Mouse (Mus musculus) left cerebral cortex, postnatal 25 days (tissue): ENCODE results near the gene Rhox4f. TPM values are rescaled to one million over a fixed set of nuclear protein-coding genes. Genes with fewer than 3 reads are reported as not detected.
"Not testable (repeated sequence)": the region's sequence is repeated elsewhere in the genome, so short reads cannot be mapped to it uniquely, and the experiment has no call there.

Experiments
- DNase-seq, 2 experiments: peaks; one replicate each; pipeline ENCODE4 v3.0.0; 2022; ENCODE audit warnings: low spot score in 2 of 2, mixed read lengths in 1 of 2
- intact Hi-C: fragments of 180-260 bp; cut with DNase I; formaldehyde crosslinking; loops from one replicate; pipeline ENCODE4 v1.15.1; 2025
- total RNA-seq, 2 experiments: library from RNA; stranded (reverse); gene quantifications; 2 replicates each; pipeline ENCODE4 v1.2.3; 2021

Rhox4f gene
- total RNA-seq: not detected

DNA sequence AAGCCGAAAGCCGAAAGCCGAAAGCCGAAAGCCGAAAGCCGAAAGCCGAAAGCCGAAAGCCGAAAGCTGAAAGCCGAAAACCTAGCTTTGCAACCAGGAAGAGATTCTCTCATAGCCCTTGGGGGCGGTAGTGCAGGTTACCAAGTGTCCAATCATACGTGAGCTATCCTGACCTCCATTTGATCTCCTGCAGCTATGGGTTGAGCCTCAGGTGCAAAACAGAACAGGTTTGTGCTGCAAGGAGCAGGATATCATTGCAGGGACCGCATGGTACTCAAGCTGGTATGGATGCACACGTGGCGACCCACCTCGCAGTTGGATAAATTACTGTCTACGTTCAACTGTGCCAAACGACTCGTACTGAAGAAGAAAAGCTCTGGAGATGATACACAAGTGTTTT lies at the start of gene Rhox4f:
Gene Rhox4f (minus strand): TSS at position 101 of the 400 bp plus-strand sequence.
- DNase-seq, intact Hi-C loops: not testable (repeated sequence)

DNA sequence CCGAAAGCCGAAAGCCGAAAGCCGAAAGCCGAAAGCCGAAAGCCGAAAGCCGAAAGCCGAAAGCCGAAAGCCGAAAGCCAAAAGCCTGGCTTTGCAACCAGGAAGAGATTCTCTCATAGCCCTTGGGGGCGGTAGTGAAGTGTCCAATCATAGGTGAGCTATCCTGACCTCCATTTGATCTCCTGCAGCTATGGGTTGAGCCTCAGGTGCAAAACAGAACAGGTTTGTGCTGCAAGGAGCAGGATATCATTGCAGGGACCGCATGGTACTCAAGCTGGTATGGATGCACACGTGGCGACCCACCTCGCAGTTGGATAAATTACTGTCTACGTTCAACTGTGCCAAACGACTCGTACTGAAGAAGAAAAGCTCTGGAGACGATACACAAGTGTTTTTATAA lies 43.7 kb upstream of the Rhox4f start, which contains the start of gene Rhox4g:
Gene Rhox4g (minus strand): TSS at position 101 of the 400 bp plus-strand sequence.
- intact Hi-C loops, DNase-seq: not testable (repeated sequence)

DNA sequence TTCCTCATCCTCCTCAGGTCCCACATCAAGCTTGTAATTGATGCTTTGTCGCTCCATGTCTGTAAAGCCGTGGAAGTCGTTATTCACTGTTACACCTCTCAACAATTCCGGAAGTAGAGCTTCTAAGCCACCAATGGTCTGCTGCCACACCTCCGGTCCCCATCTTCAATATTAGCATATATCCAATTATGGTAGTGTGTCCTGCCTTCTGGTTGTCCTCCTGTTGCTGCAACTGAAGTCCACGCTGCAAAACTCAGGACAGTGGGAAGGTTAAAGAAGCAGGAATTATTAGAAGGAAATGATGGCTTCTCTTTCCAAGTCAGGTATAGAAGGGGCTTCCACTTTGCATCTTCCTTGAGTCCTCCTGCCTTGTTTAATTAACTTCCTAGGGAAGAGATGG lies 35.9 kb upstream of the Rhox4f start, which contains the start of gene Rhox2g:
Gene Rhox2g (minus strand): TSS at position 101 of the 400 bp plus-strand sequence.
- intact Hi-C loops: loop anchor here (5.0 kb wide), 1 partner anchor 151 kb away; the partner anchor contains the start of gene Rhox2d
- DNase-seq: not testable (repeated sequence)

DNA sequence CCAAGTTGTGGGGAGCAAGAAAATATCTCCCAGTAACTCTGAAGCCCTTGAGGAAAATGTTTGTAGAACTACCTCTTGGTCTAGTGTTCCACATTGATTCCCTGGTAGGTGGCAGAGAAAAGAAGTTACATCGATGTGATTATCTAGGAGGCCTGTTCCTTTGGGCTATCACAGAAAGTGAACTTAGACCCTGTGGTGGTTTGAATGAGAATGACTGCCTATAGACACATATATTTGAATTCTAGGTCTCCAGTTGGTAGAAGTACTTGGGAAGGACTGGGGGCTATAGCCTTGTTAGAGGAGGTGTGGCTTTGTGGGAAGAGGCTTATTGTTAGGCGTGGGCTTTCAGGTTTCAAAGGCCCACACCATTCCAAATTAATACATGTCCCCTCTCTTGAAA lies 21.0 kb upstream of the Rhox4f start, which contains the start of gene Rhox3g:
Gene Rhox3g (minus strand): TSS at position 101 of the 400 bp plus-strand sequence.
- intact Hi-C loops, DNase-seq: not testable (repeated sequence)

DNA sequence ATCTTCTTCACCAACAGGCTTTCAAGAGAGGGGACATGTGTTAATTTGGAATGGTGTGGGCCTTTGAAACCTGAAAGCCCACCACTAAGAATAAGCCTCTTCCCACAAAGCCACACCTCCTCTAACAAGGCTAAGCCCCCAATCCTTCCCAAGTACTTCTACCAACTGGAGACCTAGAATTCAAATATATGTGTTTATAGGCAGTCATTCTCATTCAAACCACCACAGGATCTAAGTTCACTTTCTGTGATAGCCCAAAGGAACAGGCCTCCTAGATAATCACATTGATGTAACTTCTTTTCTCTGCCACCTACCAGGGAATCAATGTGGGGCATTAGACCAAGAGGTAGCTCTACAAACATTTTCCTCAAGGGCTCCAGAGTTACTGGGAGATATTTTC lies 26.8 kb downstream of the Rhox4f start, which contains the start of gene Rhox3f:
Gene Rhox3f (plus strand): TSS at position 301 of the 400 bp plus-strand sequence.
- DNase-seq, intact Hi-C loops: not testable (repeated sequence)

DNA sequence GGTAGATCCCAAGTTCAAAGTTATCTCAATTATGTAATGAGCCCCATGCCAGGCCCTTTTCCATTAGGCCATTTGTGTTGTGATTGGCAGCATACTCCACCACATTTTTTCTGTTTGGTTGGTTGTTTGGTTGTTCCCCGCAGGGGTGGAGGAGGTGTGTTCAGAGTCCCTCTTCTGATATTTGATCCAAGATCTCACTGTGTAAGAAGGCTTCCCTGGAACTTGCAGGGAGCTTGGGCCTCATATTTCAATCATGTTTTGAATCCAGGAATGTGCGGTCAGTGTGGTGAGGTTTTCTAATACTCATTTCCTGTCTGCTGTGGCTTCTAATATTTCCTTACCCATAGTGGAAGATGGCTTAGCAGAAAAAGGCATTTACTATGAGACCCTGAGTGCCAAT lies 34.9 kb downstream of the Rhox4f start:
- DNase-seq: not testable (repeated sequence)

DNA sequence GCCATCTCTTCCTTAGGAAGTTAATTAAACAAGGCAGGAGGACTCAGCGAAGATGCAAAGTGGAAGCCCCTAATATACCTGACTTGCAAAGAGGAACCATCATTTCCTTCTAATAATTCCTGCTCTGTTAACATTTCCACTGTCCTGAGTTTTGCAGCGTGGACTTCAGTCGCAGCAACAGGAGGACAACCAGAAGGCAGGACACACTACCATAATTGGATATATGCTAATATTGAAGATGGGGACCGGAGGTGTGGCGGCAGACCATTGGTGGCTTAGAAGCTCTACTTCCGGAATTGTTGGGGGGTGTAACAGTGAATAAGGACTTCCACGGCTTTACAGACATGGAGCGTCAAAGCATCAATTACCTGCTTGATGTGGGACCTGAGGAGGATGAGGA lies 36.4 kb downstream of the Rhox4f start, which contains the start of gene Rhox2f:
Gene Rhox2f (plus strand): TSS at position 301 of the 400 bp plus-strand sequence.
- intact Hi-C loops, DNase-seq: not testable (repeated sequence)

More for the DNA sequence above, 34.9 kb downstream of the Rhox4f start:
- intact Hi-C loops: not testable (repeated sequence)

DNA sequence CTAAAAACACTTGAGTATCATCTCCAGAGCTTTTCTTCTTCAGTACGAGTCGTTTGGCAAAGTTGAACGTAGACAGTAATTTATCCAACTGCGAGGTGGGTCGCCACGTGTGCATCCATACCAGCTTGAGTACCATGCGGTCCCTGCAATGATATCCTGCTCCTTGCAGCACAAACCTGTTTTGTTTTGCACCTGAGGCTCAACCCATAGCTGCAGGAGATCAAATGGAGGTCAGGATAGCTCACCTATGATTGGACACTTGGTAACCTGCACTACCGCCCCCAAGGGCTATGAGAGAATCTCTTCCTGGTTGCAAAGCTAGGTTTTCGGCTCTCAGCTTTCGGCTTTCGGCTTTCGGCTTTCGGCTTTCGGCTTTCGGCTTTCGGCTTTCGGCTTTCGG lies 50.4 kb downstream of the Rhox4f start, which contains the start of gene Rhox4e:
Gene Rhox4e (plus strand): TSS at position 301 of the 400 bp plus-strand sequence.
- intact Hi-C loops, DNase-seq: not testable (repeated sequence)

Other genes with a start within 250 kb of the Rhox4f start
- gene Rhox3a2, start 227.7 kb downstream of the Rhox4f start, total RNA-seq: not detected
- gene Rhox4a2, start 216.9 kb downstream of the Rhox4f start, total RNA-seq: not detected
- not detected for gene Rhox2b, start 195.6 kb downstream of the Rhox4f start, total RNA-seq
- not detected for gene Rhox4b, start 175.2 kb downstream of the Rhox4f start, total RNA-seq
- gene Rhox2c, start 154.0 kb downstream of the Rhox4f start, total RNA-seq: not detected
- gene Rhox3c, start 149.1 kb downstream of the Rhox4f start, total RNA-seq: not detected
- gene Rhox4c, start 127.4 kb downstream of the Rhox4f start, total RNA-seq: not detected
- not detected for gene Rhox2d, start 114.3 kb downstream of the Rhox4f start, total RNA-seq
- not detected for gene Rhox4d, start 93.3 kb downstream of the Rhox4f start, total RNA-seq
- not detected for gene Rhox2e, start 77.3 kb downstream of the Rhox4f start, total RNA-seq
- gene Rhox3e, start 65.7 kb downstream of the Rhox4f start, total RNA-seq: not detected
- gene Rhox4e, start 50.3 kb downstream of the Rhox4f start, total RNA-seq: not detected
- gene Rhox2f, start 36.3 kb downstream of the Rhox4f start, total RNA-seq: not detected
- not detected for gene Rhox3f, start 26.7 kb downstream of the Rhox4f start, total RNA-seq
- not detected for gene Rhox3g, start 20.9 kb upstream of the Rhox4f start, total RNA-seq
- gene Rhox2g, start 35.8 kb upstream of the Rhox4f start, total RNA-seq: not detected
- gene Rhox4g, start 43.6 kb upstream of the Rhox4f start, total RNA-seq: not detected
- not detected for gene Rhox3h, start 61.1 kb upstream of the Rhox4f start, total RNA-seq
- gene Rhox2h, start 65.6 kb upstream of the Rhox4f start, total RNA-seq: not detected
- gene Rhox5, start 197.1 kb upstream of the Rhox4f start, total RNA-seq: not detected
- not detected for gene Rhox6, start 219.2 kb upstream of the Rhox4f start, total RNA-seq
- not detected for gene Rhox7a, start 224.0 kb upstream of the Rhox4f start, total RNA-seq